Mouse (Mus musculus): Measurements from ENCODE around the gene Wnt5b. TPM values are rescaled to one million over a fixed set of nuclear protein-coding genes. Genes with fewer than 3 reads are reported as not detected.

Gene Wnt5b
- polyA plus RNA-seq, 1 experiment from 2014 or later, result 8.9 TPM

DNA sequence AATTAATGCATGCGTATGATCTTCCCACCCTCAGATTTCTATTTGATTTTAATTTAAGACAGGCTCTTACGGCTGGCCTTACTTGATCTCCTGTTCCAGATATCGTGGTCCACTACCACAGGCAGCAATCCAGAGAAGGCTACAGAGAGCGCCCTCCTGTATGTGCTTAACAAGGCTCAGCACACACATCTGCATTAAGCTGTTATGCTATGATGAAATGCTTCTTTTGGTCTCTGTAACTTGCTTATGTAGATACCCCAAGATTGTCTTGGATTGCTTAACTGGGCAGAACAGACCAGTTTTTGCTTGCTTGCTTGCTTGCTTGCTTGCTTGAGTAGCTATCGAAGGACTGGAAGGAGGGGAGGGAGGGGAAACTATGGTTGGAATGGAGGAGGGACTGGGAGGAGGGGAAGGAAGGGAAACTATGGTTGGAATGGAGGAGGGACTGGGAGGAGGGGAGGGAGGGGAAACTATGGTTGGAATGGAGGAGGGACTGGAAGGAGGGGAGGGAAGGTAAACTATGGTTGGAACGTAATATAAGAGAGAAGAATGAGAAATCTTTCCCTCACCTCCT is 112.3 kb downstream of the Wnt5b start:
- Histone ChIP-seq H3K9ac (no peak overlapping the region), H3K36me3 (no peaks in the 10 kb centered on the region; the same call in 1 of the 2 replicates), H3K4me1 (replicated peaks) (peaks cover 5% of the 10 kb centered on the region), H3K9me3 (replicated peaks) (no peaks in the 10 kb centered on the region), H3K27ac (ENCODE audit: poor library complexity, severe bottlenecking) (no peak overlapping the region), H3K4me3 (no peak overlapping the region), H3K27me3 (replicated peaks) (no peaks in the 10 kb centered on the region), H3K4me2 (no peak overlapping the region)
- WGBS, result 64% methylated on average over 6 of the region's 6 CpGs
- no peak for ATAC-seq (ENCODE audit: insufficient number of reproducible peaks, low FRiP score)

DNA sequence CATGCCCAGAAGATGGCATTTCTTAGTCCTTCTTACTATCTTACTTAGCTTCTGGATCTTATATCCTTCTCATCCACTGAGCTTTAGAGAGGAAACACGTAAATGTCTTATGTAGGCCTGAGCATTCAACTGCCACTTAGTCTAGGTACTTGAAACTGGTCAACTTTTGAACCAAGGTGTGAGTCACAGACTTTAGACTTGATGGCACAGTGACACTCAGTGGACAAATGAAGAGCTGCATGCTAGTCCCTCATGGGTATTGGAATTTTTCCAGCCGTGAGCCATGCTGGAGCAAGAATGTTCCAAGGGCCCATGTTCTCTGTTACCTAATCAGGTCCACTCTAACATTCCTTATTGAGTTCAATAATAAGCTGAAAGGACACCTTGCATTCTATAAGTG is 113.6 kb downstream of the Wnt5b start:
- Histone ChIP-seq H3K27ac (ENCODE audit: poor library complexity, severe bottlenecking) (no peak overlapping the region), H3K4me1 (replicated peaks) (peaks cover 5% of the 10 kb centered on the region), H3K9ac (no peak overlapping the region), H3K36me3 (no peaks in the 10 kb centered on the region; the same call in 1 of the 2 replicates), H3K4me3 (no peak overlapping the region), H3K27me3 (replicated peaks) (no peaks in the 10 kb centered on the region), H3K9me3 (replicated peaks) (no peaks in the 10 kb centered on the region), H3K4me2 (no peak overlapping the region)
- 27% methylated on average over 2 of the region's 2 CpGs for WGBS
- no peak for ATAC-seq (ENCODE audit: insufficient number of reproducible peaks, low FRiP score)

DNA sequence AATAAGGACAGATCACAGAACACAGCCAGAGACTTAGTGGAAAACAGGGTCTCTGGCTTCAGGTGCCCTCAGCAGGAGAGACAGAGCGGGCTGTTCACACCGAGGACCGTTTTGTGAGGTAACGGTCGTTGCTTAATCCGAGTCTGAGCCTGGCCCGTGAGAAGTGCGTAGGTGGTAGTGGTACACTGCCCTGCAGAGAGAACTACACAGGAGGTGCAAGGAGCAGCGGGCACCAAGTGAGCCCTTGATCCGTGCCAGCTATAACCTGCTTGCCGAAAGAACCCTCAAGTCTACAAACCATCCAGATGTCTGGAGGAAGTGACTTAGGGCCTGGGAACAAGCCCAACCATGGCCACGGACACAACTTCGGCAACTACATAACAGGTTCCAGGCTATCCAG is 114.8 kb downstream of the Wnt5b start:
- Histone ChIP-seq H3K4me1 (replicated peaks) (peaks cover 5% of the 10 kb centered on the region), H3K36me3 (no peaks in the 10 kb centered on the region; the same call in 1 of the 2 replicates), H3K9me3 (replicated peaks) (no peaks in the 10 kb centered on the region), H3K4me2 (no peak overlapping the region), H3K4me3 (no peak overlapping the region), H3K27ac (ENCODE audit: poor library complexity, severe bottlenecking) (no peak overlapping the region), H3K9ac (no peak overlapping the region), H3K27me3 (replicated peaks) (no peaks in the 10 kb centered on the region)
- no peak for ATAC-seq (ENCODE audit: insufficient number of reproducible peaks, low FRiP score)
- 91% methylated on average over 13 of the region's 13 CpGs for WGBS

DNA sequence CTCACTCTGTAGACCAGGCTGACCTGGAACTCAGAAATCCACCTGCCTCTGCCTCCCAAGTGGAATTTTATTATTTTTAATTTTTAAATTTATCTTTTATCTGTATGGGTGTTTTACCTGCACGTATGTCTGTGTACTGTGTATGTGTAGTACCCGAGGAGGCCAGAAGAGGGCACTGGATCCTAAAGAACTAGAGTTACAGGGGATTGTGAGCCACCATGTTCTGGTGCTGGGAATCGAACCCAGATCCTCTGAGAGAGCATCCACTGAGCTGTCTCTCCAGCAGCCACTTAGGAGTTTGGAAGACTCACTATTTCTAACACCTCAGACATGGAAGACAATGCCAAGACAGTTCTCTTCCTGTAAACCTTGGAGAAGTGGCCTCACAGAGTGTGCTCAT is 115.5 kb downstream of the Wnt5b start:
- Histone ChIP-seq H3K4me3 (no peak overlapping the region), H3K27ac (ENCODE audit: poor library complexity, severe bottlenecking) (no peak overlapping the region), H3K4me1 (replicated peaks) (peaks cover 5% of the 10 kb centered on the region), H3K4me2 (no peak overlapping the region), H3K9me3 (replicated peaks) (no peaks in the 10 kb centered on the region), H3K27me3 (replicated peaks) (no peaks in the 10 kb centered on the region), H3K9ac (no peak overlapping the region), H3K36me3 (no peaks in the 10 kb centered on the region; the same call in 1 of the 2 replicates)
- WGBS, result 79% methylated on average over 3 of the region's 3 CpGs
- no peak for ATAC-seq (ENCODE audit: insufficient number of reproducible peaks, low FRiP score)

DNA sequence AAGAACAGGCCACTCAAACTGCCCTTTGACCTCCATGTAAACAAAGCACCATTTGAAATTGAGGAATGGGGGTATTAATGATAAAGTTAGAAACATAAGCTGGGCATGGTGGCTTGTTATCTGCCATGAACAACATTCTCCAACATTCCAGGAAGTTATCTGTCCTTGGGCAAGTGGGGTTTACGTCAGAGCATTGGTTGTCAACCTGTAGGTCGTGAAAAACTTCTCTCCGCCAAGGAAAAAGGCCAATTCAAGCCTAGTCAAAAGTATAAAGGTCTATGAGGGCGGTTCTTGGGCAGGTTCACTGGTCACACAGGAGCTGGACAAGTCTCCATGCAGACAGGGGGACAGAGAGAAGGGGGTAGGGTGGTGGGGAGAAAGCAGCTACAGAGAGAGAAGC is 123.1 kb downstream of the Wnt5b start:
- 46% methylated on average over 4 of the region's 4 CpGs for WGBS
- no peak for ATAC-seq (ENCODE audit: insufficient number of reproducible peaks, low FRiP score)
- Histone ChIP-seq H3K9me3 (replicated peaks) (no peaks in the 10 kb centered on the region), H3K27ac (ENCODE audit: poor library complexity, severe bottlenecking) (no peak overlapping the region), H3K36me3 (no peaks in the 10 kb centered on the region), H3K9ac (no peak overlapping the region), H3K4me3 (no peak overlapping the region), H3K4me1 (replicated peaks) (peaks cover 34% of the 10 kb centered on the region), H3K4me2 (no peak overlapping the region), H3K27me3 (replicated peaks) (no peaks in the 10 kb centered on the region)

DNA sequence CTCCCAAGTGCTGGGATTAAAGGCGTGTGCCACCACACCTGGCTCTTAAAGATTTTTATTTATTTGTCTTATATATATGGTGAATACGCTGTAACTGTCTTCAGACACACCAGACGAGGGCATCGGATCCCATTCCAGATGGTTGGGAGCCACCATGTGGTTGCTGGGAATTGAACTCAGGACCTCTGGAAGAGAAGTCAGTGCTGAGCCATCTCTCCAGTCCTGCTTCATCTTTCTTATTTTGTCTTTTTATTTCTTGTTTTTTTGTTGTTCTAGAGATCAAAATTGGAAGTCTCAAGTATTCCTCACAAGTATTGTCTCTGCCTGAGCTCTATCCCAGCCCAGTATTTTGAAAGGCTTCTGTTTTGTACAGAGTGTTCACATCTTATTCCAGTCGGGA is 123.8 kb downstream of the Wnt5b start:
- WGBS, result 88% methylated on average over 5 of the region's 5 CpGs
- Histone ChIP-seq H3K9me3 (replicated peaks) (no peaks in the 10 kb centered on the region), H3K9ac (no peak overlapping the region), H3K4me2 (no peak overlapping the region), H3K4me1 (replicated peaks) (peaks cover 34% of the 10 kb centered on the region), H3K36me3 (no peaks in the 10 kb centered on the region), H3K4me3 (no peak overlapping the region), H3K27me3 (replicated peaks) (no peaks in the 10 kb centered on the region), H3K27ac (ENCODE audit: poor library complexity, severe bottlenecking) (no peak overlapping the region)
- no peak for ATAC-seq (ENCODE audit: insufficient number of reproducible peaks, low FRiP score)

DNA sequence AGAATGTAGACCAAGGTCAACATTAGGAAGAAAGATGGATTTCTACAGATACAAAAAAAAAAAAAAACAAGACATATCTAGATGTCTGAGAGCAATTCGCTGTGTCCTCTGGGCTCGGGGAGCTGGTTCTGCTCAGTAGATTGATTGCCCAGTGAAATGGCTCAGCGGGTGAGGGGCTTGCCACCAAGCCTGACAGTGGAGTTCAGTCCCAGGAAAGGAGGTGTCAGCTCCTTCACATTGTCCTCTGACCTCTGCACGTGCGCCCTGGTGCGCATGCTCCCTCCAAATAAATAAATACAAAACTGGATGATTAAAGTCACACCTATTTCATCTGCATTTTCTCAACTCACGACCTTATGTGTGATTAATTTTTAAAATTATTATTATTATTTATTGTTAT is 124.7 kb downstream of the Wnt5b start:
- WGBS, result 65% methylated on average over 7 of the region's 7 CpGs
- Histone ChIP-seq H3K4me3 (no peak overlapping the region), H3K27me3 (replicated peaks) (no peaks in the 10 kb centered on the region), H3K4me1 (replicated peaks) (peaks cover 34% of the 10 kb centered on the region), H3K27ac (ENCODE audit: poor library complexity, severe bottlenecking) (no peak overlapping the region), H3K4me2 (no peak overlapping the region), H3K9ac (no peak overlapping the region), H3K36me3 (no peaks in the 10 kb centered on the region), H3K9me3 (replicated peaks) (no peaks in the 10 kb centered on the region)
- ATAC-seq (ENCODE audit: insufficient number of reproducible peaks, low FRiP score), result no peak

DNA sequence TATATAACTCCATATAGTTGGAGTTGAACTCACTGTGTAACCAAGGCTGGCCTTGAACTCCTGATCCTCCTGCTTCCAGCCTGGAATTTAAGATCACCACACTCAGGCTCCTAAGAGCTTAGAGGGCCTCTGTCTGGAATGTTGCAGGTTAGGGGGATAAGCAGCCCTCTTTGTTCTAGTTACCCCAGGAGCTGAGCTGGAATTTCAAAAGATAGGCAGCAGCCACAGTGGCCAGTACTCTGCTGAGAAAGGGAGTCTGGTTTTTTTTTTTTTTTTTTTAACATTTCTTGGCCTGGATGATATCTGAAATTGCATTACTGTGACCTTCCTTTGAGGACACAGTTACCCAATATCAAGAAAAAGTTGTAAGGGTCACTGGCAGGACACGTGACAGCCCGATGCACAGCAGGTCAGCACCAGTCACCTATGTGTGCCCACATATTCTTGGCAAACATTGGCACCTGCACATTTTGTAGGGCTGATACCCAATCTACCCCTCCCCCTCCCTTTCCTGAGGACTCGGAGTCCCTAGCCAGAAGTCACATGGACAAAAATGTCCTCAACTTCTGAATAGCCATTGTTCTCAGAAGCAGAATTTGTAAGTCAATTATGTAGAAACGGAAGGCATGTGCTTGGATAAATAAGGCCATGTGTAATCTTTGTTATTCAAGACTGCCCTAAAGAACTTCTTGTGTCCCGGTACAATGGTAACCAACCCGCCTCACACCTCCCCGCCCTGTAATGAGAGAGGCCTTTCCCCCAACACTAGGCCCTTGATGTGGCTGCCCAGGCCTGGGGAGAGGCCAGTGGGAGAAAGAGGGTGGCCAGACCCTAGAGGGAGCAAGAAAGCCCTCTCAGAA is 125.5 kb downstream of the Wnt5b start:
- peaks cover 34% of the 10 kb centered on the region for H3K4me1 ChIP-seq (replicated peaks)
- H3K9me3 ChIP-seq (replicated peaks), result no peaks in the 10 kb centered on the region
- H3K36me3 ChIP-seq, result no peaks in the 10 kb centered on the region
- peak overlapping the region; percentile 50 for H3K27ac ChIP-seq (ENCODE audit: poor library complexity, severe bottlenecking)
- WGBS, result 44% methylated on average over 7 of the region's 7 CpGs
- peak; percentile 34; the same call in 1 of the 2 replicates for ATAC-seq (ENCODE audit: insufficient number of reproducible peaks, low FRiP score)
- H3K27me3 ChIP-seq (replicated peaks), result no peaks in the 10 kb centered on the region
- H3K9ac ChIP-seq, result no peak overlapping the region
- no peak overlapping the region for H3K4me3 ChIP-seq
- H3K4me2 ChIP-seq, result no peak overlapping the region

DNA sequence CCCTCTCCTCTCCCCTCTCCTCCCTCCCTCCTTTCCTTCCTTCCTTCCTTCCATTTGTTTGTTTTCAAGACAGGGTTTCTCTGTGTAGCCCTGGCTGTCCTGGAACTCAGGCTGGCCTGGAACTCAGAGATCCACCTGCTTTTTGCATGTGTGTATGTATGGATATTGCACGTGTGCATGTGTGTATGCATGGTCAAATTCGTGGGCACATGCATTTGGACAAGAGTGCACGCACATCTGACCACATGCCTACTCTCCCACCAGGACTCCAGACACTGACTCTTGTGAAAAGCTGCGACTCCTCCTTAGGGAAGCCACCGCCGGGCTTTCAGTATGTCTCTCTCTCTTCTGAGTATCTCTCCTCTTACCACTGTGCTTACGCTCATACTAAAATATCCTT is 126.3 kb downstream of the Wnt5b start:
- no peak for ATAC-seq (ENCODE audit: insufficient number of reproducible peaks, low FRiP score)
- Histone ChIP-seq H3K4me1 (replicated peaks) (peaks cover 34% of the 10 kb centered on the region), H3K27ac (ENCODE audit: poor library complexity, severe bottlenecking) (no peak overlapping the region), H3K36me3 (no peaks in the 10 kb centered on the region), H3K9ac (no peak overlapping the region), H3K4me3 (no peak overlapping the region; the same call in 1 of the 2 replicates), H3K9me3 (replicated peaks) (no peaks in the 10 kb centered on the region), H3K27me3 (replicated peaks) (no peaks in the 10 kb centered on the region), H3K4me2 (peak overlapping the region; percentile 62)
- WGBS, result 75% methylated on average over 7 of the region's 7 CpGs

DNA sequence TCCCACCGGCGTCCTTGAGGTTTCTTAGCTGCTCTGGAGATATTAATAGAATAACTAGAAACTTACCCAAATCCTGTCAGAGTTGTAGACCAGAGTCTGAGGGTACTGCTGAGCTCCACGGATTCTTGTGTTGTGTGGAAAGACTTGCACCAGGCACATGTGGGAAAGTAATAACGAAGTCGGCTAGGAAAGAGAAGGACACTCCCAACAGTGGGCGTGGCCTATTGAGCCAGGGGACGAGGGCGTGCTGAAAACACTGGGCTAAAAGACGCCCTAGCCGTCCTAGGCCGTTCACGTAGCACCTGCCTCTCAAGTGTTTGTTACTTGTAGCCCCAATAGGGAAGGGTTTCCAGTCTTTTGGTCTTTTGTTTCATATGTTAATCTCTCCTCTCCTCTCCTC is 126.8 kb downstream of the Wnt5b start, which contains the start of gene Adipor2:
TSS of gene Adipor2 (minus strand) at position 351 of the 400 bp plus-strand sequence.
- H3K4me2 ChIP-seq, result peak within 1 kb of the TSS; percentile 62
- H3K27me3 ChIP-seq (replicated peaks), result no peaks in the 10 kb centered on the region
- no peaks in the 10 kb centered on the region for H3K9me3 ChIP-seq (replicated peaks)
- peak within 1 kb of the TSS; percentile 23; the same call in 1 of the 2 replicates for H3K9ac ChIP-seq
- H3K36me3 ChIP-seq, result no peaks in the 10 kb centered on the region
- peaks cover 34% of the 10 kb centered on the region for H3K4me1 ChIP-seq (replicated peaks)
- 5% methylated on average over 12 of the region's 12 CpGs for WGBS
- H3K27ac ChIP-seq (ENCODE audit: poor library complexity, severe bottlenecking), result no peak within 1 kb of the TSS
- peak; percentile 49; the same call in 1 of the 2 replicates for ATAC-seq (ENCODE audit: insufficient number of reproducible peaks, low FRiP score)
- H3K4me3 ChIP-seq, result peak within 1 kb of the TSS; percentile 29

DNA sequence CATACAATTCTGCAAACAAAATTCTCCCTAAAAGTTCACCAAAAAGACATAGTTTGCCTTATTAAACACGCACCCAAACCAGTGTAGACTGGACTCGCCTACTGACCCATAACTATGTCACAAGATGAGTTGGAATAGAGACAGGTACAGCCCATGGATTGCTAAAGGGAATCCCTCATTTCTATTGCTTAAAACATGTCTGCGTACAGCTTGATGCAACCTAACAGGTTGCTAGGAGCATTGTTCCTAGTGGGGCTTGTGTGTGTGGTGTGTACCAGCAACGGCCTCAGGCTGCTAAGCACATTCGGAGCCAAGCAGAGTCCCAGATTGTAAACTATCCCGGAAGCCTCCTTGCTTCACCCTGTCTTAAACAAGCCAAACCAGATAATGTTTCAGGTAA is 127.5 kb downstream of the Wnt5b start:
- H3K36me3 ChIP-seq, result no peaks in the 10 kb centered on the region
- no peak overlapping the region for H3K4me3 ChIP-seq
- no peak overlapping the region for H3K9ac ChIP-seq
- peaks cover 33% of the 10 kb centered on the region for H3K4me1 ChIP-seq (replicated peaks)
- H3K9me3 ChIP-seq (replicated peaks), result no peaks in the 10 kb centered on the region
- H3K27ac ChIP-seq (ENCODE audit: poor library complexity, severe bottlenecking), result no peak overlapping the region
- H3K4me2 ChIP-seq, result peak overlapping the region; percentile 62; the same call in 1 of the 2 replicates
- WGBS, result 74% methylated on average over 6 of the region's 6 CpGs
- no peaks in the 10 kb centered on the region for H3K27me3 ChIP-seq (replicated peaks)
- no peak for ATAC-seq (ENCODE audit: insufficient number of reproducible peaks, low FRiP score)
